Mouse (Mus musculus): ENCODE results near the gene Nemf. TPM values are rescaled to one million over a fixed set of nuclear protein-coding genes. Genes with fewer than 3 reads are reported as not detected.

The Nemf gene
- polyA plus RNA-seq, 1 experiment from 2014 or later = 80.3 TPM

GRCm38 (mm10) chr12:69287535-69287934, 69.4 kb downstream of the Nemf start:
- no peak overlapping the region for H3K27ac ChIP-seq (ENCODE audit: low read length)
- WGBS = 90% methylated on average over 8 of the region's 8 CpGs
- no peak overlapping the region for H3K4me3 ChIP-seq (ENCODE audit: low read length)
- no peaks in the 10 kb centered on the region for H3K4me1 ChIP-seq (ENCODE audit: insufficient read depth, low read length)
- no peak overlapping the region for H3K9ac ChIP-seq (replicated peaks; ENCODE audit: low read length)
- ATAC-seq (ENCODE audit: low FRiP score, low TSS enrichment) = no peak
- H3K36me3 ChIP-seq (ENCODE audit: insufficient read depth, low read length) = no peaks in the 10 kb centered on the region
- H3K27me3 ChIP-seq (ENCODE audit: insufficient read depth, low read length) = no peaks in the 10 kb centered on the region
- H3K4me2 ChIP-seq (replicated peaks; ENCODE audit: low read depth, low read length) = no peak overlapping the region
- H3K9me3 ChIP-seq (ENCODE audit: low read length) = no peaks in the 10 kb centered on the region

GRCm38 (mm10) chr12:69283146-69283545, 73.8 kb downstream of the Nemf start:
- Histone ChIP-seq H3K9ac (replicated peaks; ENCODE audit: low read length) (no peak overlapping the region), H3K27ac (ENCODE audit: low read length) (no peak overlapping the region), H3K36me3 (ENCODE audit: insufficient read depth, low read length) (no peaks in the 10 kb centered on the region), H3K9me3 (ENCODE audit: low read length) (no peaks in the 10 kb centered on the region), H3K4me3 (ENCODE audit: low read length) (no peak overlapping the region), H3K4me2 (replicated peaks; ENCODE audit: low read depth, low read length) (no peak overlapping the region), H3K4me1 (ENCODE audit: insufficient read depth, low read length) (no peaks in the 10 kb centered on the region), H3K27me3 (ENCODE audit: insufficient read depth, low read length) (no peaks in the 10 kb centered on the region)
- WGBS = 87% methylated on average over 7 of the region's 7 CpGs
- no peak for ATAC-seq (ENCODE audit: low FRiP score, low TSS enrichment)

- ATAC-seq (ENCODE audit: low FRiP score, low TSS enrichment) = no peak
- no peak overlapping the region for H3K4me2 ChIP-seq (replicated peaks; ENCODE audit: low read depth, low read length)
- H3K4me3 ChIP-seq (ENCODE audit: low read length) = no peak overlapping the region
- H3K27me3 ChIP-seq (ENCODE audit: insufficient read depth, low read length) = no peaks in the 10 kb centered on the region
- H3K9ac ChIP-seq (replicated peaks; ENCODE audit: low read length) = no peak overlapping the region
- H3K9me3 ChIP-seq (ENCODE audit: low read length) = no peaks in the 10 kb centered on the region
- no peak overlapping the region for H3K27ac ChIP-seq (ENCODE audit: low read length)
- no peaks in the 10 kb centered on the region for H3K36me3 ChIP-seq (ENCODE audit: insufficient read depth, low read length)
- WGBS = 92% methylated on average over 3 of the region's 3 CpGs
- no peaks in the 10 kb centered on the region for H3K4me1 ChIP-seq (ENCODE audit: insufficient read depth, low read length)
Measured at GRCm38 (mm10) chr12:69280915-69281314, 76.0 kb downstream of the Nemf start.

GRCm38 (mm10) chr12:69279931-69280469, 77.0 kb downstream of the Nemf start:
- Histone ChIP-seq H3K9me3 (ENCODE audit: low read length) (no peaks in the 10 kb centered on the region), H3K4me1 (ENCODE audit: insufficient read depth, low read length) (no peaks in the 10 kb centered on the region), H3K27me3 (ENCODE audit: insufficient read depth, low read length) (no peaks in the 10 kb centered on the region), H3K4me2 (replicated peaks; ENCODE audit: low read depth, low read length) (no peak overlapping the region), H3K36me3 (ENCODE audit: insufficient read depth, low read length) (no peaks in the 10 kb centered on the region), H3K27ac (ENCODE audit: low read length) (no peak overlapping the region), H3K9ac (replicated peaks; ENCODE audit: low read length) (no peak overlapping the region), H3K4me3 (ENCODE audit: low read length) (no peak overlapping the region)
- 38% methylated on average over 1 of the region's 1 CpGs for WGBS
- ATAC-seq (ENCODE audit: low FRiP score, low TSS enrichment) = no peak

- H3K4me1 ChIP-seq (ENCODE audit: insufficient read depth, low read length) = no peaks in the 10 kb centered on the region
- WGBS = 82% methylated on average over 2 of the region's 2 CpGs
- no peak overlapping the region for H3K4me2 ChIP-seq (replicated peaks; ENCODE audit: low read depth, low read length)
Measured at GRCm38 (mm10) chr12:69268956-69269355, 88.0 kb downstream of the Nemf start.

GRCm38 (mm10) chr12:69267956-69268632, 88.9 kb downstream of the Nemf start:
- no peaks in the 10 kb centered on the region for H3K9me3 ChIP-seq (ENCODE audit: low read length)
- H3K9ac ChIP-seq (replicated peaks; ENCODE audit: low read length) = no peak overlapping the region
- WGBS = 75% methylated on average over 11 of the region's 11 CpGs
- H3K4me3 ChIP-seq (ENCODE audit: low read length) = no peak overlapping the region
- no peaks in the 10 kb centered on the region for H3K36me3 ChIP-seq (ENCODE audit: insufficient read depth, low read length)
- no peaks in the 10 kb centered on the region for H3K4me1 ChIP-seq (ENCODE audit: insufficient read depth, low read length)
- no peak for ATAC-seq (ENCODE audit: low FRiP score, low TSS enrichment)
- H3K27me3 ChIP-seq (ENCODE audit: insufficient read depth, low read length) = no peaks in the 10 kb centered on the region
- H3K27ac ChIP-seq (ENCODE audit: low read length) = no peak overlapping the region
- no peak overlapping the region for H3K4me2 ChIP-seq (replicated peaks; ENCODE audit: low read depth, low read length)

More at GRCm38 (mm10) chr12:69268956-69269355, 88.0 kb downstream of the Nemf start:
- Histone ChIP-seq H3K9ac (replicated peaks; ENCODE audit: low read length) (no peak overlapping the region), H3K36me3 (ENCODE audit: insufficient read depth, low read length) (no peaks in the 10 kb centered on the region), H3K9me3 (ENCODE audit: low read length) (no peaks in the 10 kb centered on the region), H3K27me3 (ENCODE audit: insufficient read depth, low read length) (no peaks in the 10 kb centered on the region), H3K4me3 (ENCODE audit: low read length) (no peak overlapping the region), H3K27ac (ENCODE audit: low read length) (no peak overlapping the region)
- no peak for ATAC-seq (ENCODE audit: low FRiP score, low TSS enrichment)

- Histone ChIP-seq H3K4me3 (ENCODE audit: low read length) (no peak overlapping the region), H3K9me3 (ENCODE audit: low read length) (no peaks in the 10 kb centered on the region), H3K4me1 (ENCODE audit: insufficient read depth, low read length) (no peaks in the 10 kb centered on the region), H3K27me3 (ENCODE audit: insufficient read depth, low read length) (no peaks in the 10 kb centered on the region), H3K36me3 (ENCODE audit: insufficient read depth, low read length) (no peaks in the 10 kb centered on the region), H3K27ac (ENCODE audit: low read length) (no peak overlapping the region), H3K9ac (replicated peaks; ENCODE audit: low read length) (no peak overlapping the region), H3K4me2 (replicated peaks; ENCODE audit: low read depth, low read length) (no peak overlapping the region)
- 88% methylated on average over 3 of the region's 3 CpGs for WGBS
- ATAC-seq (ENCODE audit: low FRiP score, low TSS enrichment) = no peak
Measured at GRCm38 (mm10) chr12:69265031-69265430, 91.9 kb downstream of the Nemf start.

- WGBS = 96% methylated on average over 5 of the region's 5 CpGs
- H3K4me2 ChIP-seq (replicated peaks; ENCODE audit: low read depth, low read length) = no peak overlapping the region
- no peak overlapping the region for H3K9ac ChIP-seq (replicated peaks; ENCODE audit: low read length)
- H3K4me3 ChIP-seq (ENCODE audit: low read length) = no peak overlapping the region
- no peaks in the 10 kb centered on the region for H3K4me1 ChIP-seq (ENCODE audit: insufficient read depth, low read length)
- H3K9me3 ChIP-seq (ENCODE audit: low read length) = no peaks in the 10 kb centered on the region
- H3K36me3 ChIP-seq (ENCODE audit: insufficient read depth, low read length) = no peaks in the 10 kb centered on the region
- H3K27me3 ChIP-seq (ENCODE audit: insufficient read depth, low read length) = no peaks in the 10 kb centered on the region
- H3K27ac ChIP-seq (ENCODE audit: low read length) = no peak overlapping the region
- ATAC-seq (ENCODE audit: low FRiP score, low TSS enrichment) = no peak
Measured at GRCm38 (mm10) chr12:69262251-69262650, 94.7 kb downstream of the Nemf start.

Small RNA genes lying within 50 kb of the gene (microRNA-seq; reads per million reads assigned to microRNA genes)
- gene Gm47299 (not detected), gene Gm47305 (not detected)

Other genes with a start within 250 kb of the Nemf start
- gene Rps29, start 198.0 kb downstream of the Nemf start, polyA plus RNA-seq (2015; fragmentation: Nextera tagmentation; extraction: Ambion mirVana) = 1,392 and 1,476 TPM in 2 replicates
- 21.1 and 24.1 TPM in 2 replicates for gene Lrr1, start 188.4 kb downstream of the Nemf start, polyA plus RNA-seq (2015; fragmentation: Nextera tagmentation; extraction: Ambion mirVana)
- 471 and 512 TPM in 2 replicates for gene Rpl36al, start 173.1 kb downstream of the Nemf start, polyA plus RNA-seq (2015; fragmentation: Nextera tagmentation; extraction: Ambion mirVana)
- gene Mgat2, start 173.0 kb downstream of the Nemf start, polyA plus RNA-seq (2015; fragmentation: Nextera tagmentation; extraction: Ambion mirVana) = 46.3 and 47.0 TPM in 2 replicates
- gene Gm49383, start 160.1 kb downstream of the Nemf start, polyA plus RNA-seq (2015; fragmentation: Nextera tagmentation; extraction: Ambion mirVana) = 32.6 and 34.2 TPM in 2 replicates
- gene Dnaaf2, start 158.7 kb downstream of the Nemf start, polyA plus RNA-seq (2015; fragmentation: Nextera tagmentation; extraction: Ambion mirVana) = 8.8 and 10.5 TPM in 2 replicates
- 26.8 and 28.7 TPM in 2 replicates for gene Gm49384, start 152.9 kb downstream of the Nemf start, polyA plus RNA-seq (2015; fragmentation: Nextera tagmentation; extraction: Ambion mirVana)
- 26.2 and 26.4 TPM in 2 replicates for gene Pole2, start 129.0 kb downstream of the Nemf start, polyA plus RNA-seq (2015; fragmentation: Nextera tagmentation; extraction: Ambion mirVana)
- gene Klhdc1, start 116.0 kb downstream of the Nemf start, polyA plus RNA-seq (2015; fragmentation: Nextera tagmentation; extraction: Ambion mirVana) = 5.9 and 9.9 TPM in 2 replicates
- gene Klhdc2, start 60.5 kb downstream of the Nemf start, polyA plus RNA-seq (2015; fragmentation: Nextera tagmentation; extraction: Ambion mirVana) = 139 and 142 TPM in 2 replicates
- gene Arf6, start 15.0 kb upstream of the Nemf start, polyA plus RNA-seq (2015; fragmentation: Nextera tagmentation; extraction: Ambion mirVana) = 34.6 and 34.9 TPM in 2 replicates
- 1.1 and 1.7 TPM in 2 replicates for gene Gm9887, start 15.3 kb upstream of the Nemf start, polyA plus RNA-seq (2015; fragmentation: Nextera tagmentation; extraction: Ambion mirVana)
- 21.2 and 25.7 TPM in 2 replicates for gene Vcpkmt, start 225.9 kb upstream of the Nemf start, polyA plus RNA-seq (2015; fragmentation: Nextera tagmentation; extraction: Ambion mirVana)

All from kidney, embryonic 16.5 days (tissue).